Mouse (Mus musculus) ES-Bruce4 (cell line): ENCODE data around the gene Dnajc15. TPM values are rescaled to one million over a fixed set of nuclear protein-coding genes. Genes with fewer than 3 reads are reported as not detected.

Source experiments
- H3K27ac ChIP-seq: 2 replicates; pipeline ENCODE4 v1.5.1; 2012; ENCODE audit warnings: low read length, inconsistent platforms; ENCODE audit not compliant: insufficient read depth
- H3K27me3 ChIP-seq: 2 replicates; pipeline ENCODE4 v1.6.1; 2012; ENCODE audit warnings: mild to moderate bottlenecking, low read length, inconsistent platforms; ENCODE audit not compliant: control insufficient read depth, poor library complexity, insufficient read depth, severe bottlenecking
- H3K36me3 ChIP-seq: 2 replicates; pipeline ENCODE4 v1.6.1; 2012; ENCODE audit warnings: inconsistent platforms, mild to moderate bottlenecking, low read length, moderate library complexity; ENCODE audit not compliant: control insufficient read depth, poor library complexity, insufficient read depth, severe bottlenecking
- H3K4me1 ChIP-seq: one replicate; pipeline ENCODE4 v1.8.1; 2011; ENCODE audit warnings: low read length; ENCODE audit not compliant: control insufficient read depth, insufficient read depth
- H3K4me3 ChIP-seq: 2 replicates; pipeline ENCODE4 v1.5.1; 2011; ENCODE audit warnings: low read depth, mild to moderate bottlenecking, low read length
- H3K9ac ChIP-seq: 2 replicates; pipeline ENCODE4 v1.6.1; 2012; ENCODE audit warnings: low read depth, mild to moderate bottlenecking, inconsistent platforms; ENCODE audit not compliant: poor library complexity, severe bottlenecking
- H3K9me3 ChIP-seq: replicated peaks from 2 replicates; pipeline ENCODE4 v1.6.1; 2012; ENCODE audit warnings: mild to moderate bottlenecking, low read length, inconsistent platforms; ENCODE audit not compliant: control insufficient read depth, poor library complexity, insufficient read depth, severe bottlenecking
- CTCF ChIP-seq: IDR thresholded peaks from one replicate; pipeline ENCODE4 v1.8.1; 2011; ENCODE audit warnings: low read depth, low read length
- EP300 ChIP-seq: IDR thresholded peaks from 2 replicates; pipeline ENCODE4 v1.6.1; 2011; ENCODE audit warnings: low read depth, low read length; ENCODE audit not compliant: insufficient read depth
- POLR2A ChIP-seq: IDR thresholded peaks from one replicate; pipeline ENCODE4 v1.8.1; 2011; ENCODE audit warnings: low read length; ENCODE audit not compliant: insufficient read depth
- polyA plus RNA-seq: library from polyadenylated mRNA; stranded (reverse); fragments of >200 nt; gene quantifications from 2 replicates; pipeline ENCODE4 v1.2.4, GENCODE M21; 2011; ENCODE audit warnings: low read depth; ENCODE audit not compliant: missing spikeins, insufficient read depth, insufficient read length

Dnajc15 gene
- polyA plus RNA-seq, 1 experiment: 53.7 TPM

DNA sequence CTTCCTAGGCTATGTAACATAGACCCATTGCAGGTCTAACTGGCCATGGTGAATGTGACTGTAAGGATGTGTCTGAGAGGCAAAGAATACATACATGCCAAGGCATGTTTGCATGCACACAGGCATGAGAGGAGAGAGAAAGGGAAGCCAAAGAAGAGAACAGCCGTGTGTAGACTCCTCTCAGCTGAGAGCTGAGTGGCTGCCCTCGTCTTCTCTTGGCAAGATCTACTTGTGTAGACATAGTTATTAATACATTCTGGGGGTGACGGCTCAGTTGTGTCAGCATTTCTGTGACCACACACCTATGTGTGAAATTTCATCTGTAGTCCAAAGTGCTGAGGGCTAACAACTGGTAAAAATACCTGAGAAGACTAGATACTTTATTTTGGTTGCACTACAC lies 55.1 kb downstream of the Dnajc15 start:
- H3K9ac ChIP-seq: no peak overlapping the region
- TF ChIP-seq EP300 (no peak), CTCF (no peak), POLR2A (no peak)
- peaks cover 2% of the 10 kb centered on the region for H3K4me1 ChIP-seq
- H3K27me3 ChIP-seq: no peaks in the 10 kb centered on the region
- H3K27ac ChIP-seq: no peak overlapping the region
- no peak overlapping the region for H3K4me3 ChIP-seq
- no peaks in the 10 kb centered on the region for H3K9me3 ChIP-seq
- H3K36me3 ChIP-seq: no peaks in the 10 kb centered on the region

DNA sequence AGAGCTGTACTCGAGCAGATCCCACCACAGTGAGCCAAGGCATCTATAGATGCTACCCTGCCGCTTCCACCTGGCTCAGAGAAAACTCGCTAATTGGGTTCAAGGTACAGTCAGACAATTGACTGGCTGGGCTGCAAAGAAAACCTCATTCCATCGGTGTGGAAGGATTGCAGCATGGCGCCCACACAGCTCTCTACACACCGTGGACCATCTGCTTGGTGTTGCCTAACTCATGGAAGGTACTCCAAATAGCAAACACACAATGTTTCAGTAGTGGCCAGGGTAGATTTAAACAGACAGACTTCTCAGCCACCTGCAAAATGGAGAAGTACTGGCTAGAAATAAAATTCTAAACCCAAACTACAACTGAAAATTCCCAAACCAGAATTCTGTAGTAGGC lies 57.4 kb downstream of the Dnajc15 start:
- Histone ChIP-seq H3K4me1 (peaks cover 3% of the 10 kb centered on the region), H3K36me3 (no peaks in the 10 kb centered on the region), H3K27me3 (no peaks in the 10 kb centered on the region), H3K9ac (no peak overlapping the region), H3K27ac (no peak overlapping the region), H3K4me3 (no peak overlapping the region), H3K9me3 (no peaks in the 10 kb centered on the region)
- TF ChIP-seq EP300 (no peak), POLR2A (no peak), CTCF (no peak)

GRCm38 (mm10) chr14:77814935-77815334 lies 60.0 kb downstream of the Dnajc15 start:
- H3K4me3 ChIP-seq: no peak overlapping the region
- H3K36me3 ChIP-seq: no peaks in the 10 kb centered on the region
- no peak overlapping the region for H3K27ac ChIP-seq
- H3K9me3 ChIP-seq: no peaks in the 10 kb centered on the region
- no peak overlapping the region for H3K9ac ChIP-seq
- H3K27me3 ChIP-seq: no peaks in the 10 kb centered on the region
- peaks cover 3% of the 10 kb centered on the region for H3K4me1 ChIP-seq
- no peak for TF ChIP-seq POLR2A
- no peak for TF ChIP-seq CTCF
- TF ChIP-seq EP300: no peak

DNA sequence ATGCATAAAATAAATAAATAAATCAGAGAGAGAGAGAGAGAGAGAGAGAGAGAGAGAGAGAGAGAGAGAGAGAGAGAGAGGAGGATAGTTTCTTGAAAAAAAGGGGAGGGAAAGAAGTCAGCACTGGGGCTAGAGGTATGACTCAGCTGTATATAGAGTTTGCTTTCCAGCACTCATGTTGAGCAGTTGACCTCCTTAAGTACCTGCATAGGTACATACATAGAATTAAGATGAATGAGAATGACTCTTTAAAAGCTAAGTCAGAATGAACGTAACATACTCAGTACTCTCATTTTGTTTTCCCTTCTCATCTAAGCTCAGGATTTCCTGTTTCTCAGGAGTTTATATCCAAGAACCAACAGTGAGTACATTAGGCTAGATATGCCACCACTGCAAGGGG lies 62.0 kb downstream of the Dnajc15 start:
- no peak overlapping the region for H3K9ac ChIP-seq
- no peaks in the 10 kb centered on the region for H3K36me3 ChIP-seq
- H3K9me3 ChIP-seq: no peaks in the 10 kb centered on the region
- H3K27ac ChIP-seq: no peak overlapping the region
- no peak overlapping the region for H3K4me3 ChIP-seq
- no peak for TF ChIP-seq CTCF
- no peak for TF ChIP-seq POLR2A
- TF ChIP-seq EP300: no peak
- peaks cover 3% of the 10 kb centered on the region for H3K4me1 ChIP-seq
- H3K27me3 ChIP-seq: no peaks in the 10 kb centered on the region

DNA sequence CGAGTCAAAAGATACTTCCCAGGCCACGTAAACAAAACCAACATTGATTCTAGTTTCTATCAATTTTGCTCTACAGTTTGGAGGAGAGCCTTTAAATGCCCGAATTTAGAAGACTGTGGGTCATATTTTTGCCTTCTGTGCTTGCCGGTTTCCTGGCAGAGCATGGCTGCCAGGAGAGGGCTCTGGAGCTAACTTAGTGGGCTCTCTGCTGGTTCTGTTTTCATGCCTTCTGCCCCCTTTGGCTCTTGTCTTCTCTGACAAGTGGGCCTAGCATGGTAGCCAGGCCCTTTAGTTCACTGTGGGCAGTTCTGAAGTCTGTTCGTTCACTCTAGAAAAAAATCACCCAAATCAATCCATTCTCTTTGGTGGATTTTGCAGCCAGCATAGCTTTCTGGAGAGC lies 63.5 kb downstream of the Dnajc15 start:
- Histone ChIP-seq H3K9ac (no peak overlapping the region), H3K27me3 (no peaks in the 10 kb centered on the region), H3K4me1 (peaks cover 3% of the 10 kb centered on the region), H3K4me3 (no peak overlapping the region), H3K36me3 (no peaks in the 10 kb centered on the region), H3K9me3 (no peaks in the 10 kb centered on the region), H3K27ac (no peak overlapping the region)
- TF ChIP-seq CTCF: no peak
- TF ChIP-seq POLR2A: no peak
- TF ChIP-seq EP300: no peak

GRCm38 (mm10) chr14:77807836-77808235 lies 67.1 kb downstream of the Dnajc15 start:
- Histone ChIP-seq H3K36me3 (no peaks in the 10 kb centered on the region), H3K27ac (no peak overlapping the region), H3K4me3 (no peak overlapping the region), H3K9me3 (no peaks in the 10 kb centered on the region), H3K27me3 (no peaks in the 10 kb centered on the region), H3K4me1 (no peaks in the 10 kb centered on the region), H3K9ac (no peak overlapping the region)
- TF ChIP-seq CTCF (no peak), EP300 (no peak), POLR2A (no peak)

DNA sequence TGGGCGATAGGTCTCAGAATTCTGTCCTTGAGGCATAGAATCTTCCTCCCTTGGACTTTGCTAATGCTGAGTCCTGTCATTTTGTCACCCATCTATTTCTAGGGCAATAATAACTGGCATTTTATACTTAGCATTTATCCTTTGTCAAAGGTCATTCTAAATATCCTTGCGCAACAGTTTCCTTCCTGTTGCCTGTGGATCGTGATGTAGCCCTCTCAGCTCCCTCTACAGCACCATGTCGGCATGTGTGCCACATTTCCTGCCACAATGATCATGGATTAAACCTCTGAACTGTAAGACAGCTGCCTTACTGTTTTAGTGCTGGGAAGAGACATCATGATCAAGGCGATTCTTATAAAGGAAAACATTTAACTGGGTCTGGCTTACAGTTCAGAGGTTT lies 68.6 kb downstream of the Dnajc15 start:
- no peak for TF ChIP-seq CTCF
- no peak for TF ChIP-seq POLR2A
- no peak for TF ChIP-seq EP300

More for the DNA sequence above, 68.6 kb downstream of the Dnajc15 start:
- no peak overlapping the region for H3K27ac ChIP-seq
- H3K4me1 ChIP-seq: no peaks in the 10 kb centered on the region
- H3K4me3 ChIP-seq: no peak overlapping the region
- H3K9me3 ChIP-seq: no peaks in the 10 kb centered on the region
- no peak overlapping the region for H3K9ac ChIP-seq
- H3K27me3 ChIP-seq: no peaks in the 10 kb centered on the region
- no peaks in the 10 kb centered on the region for H3K36me3 ChIP-seq
